Mouse (Mus musculus): ENCODE measurements around the gene Tnrc6c. TPM values are rescaled to one million over a fixed set of nuclear protein-coding genes. Genes with fewer than 3 reads are reported as not detected.

Tnrc6c gene
- total and polyA plus RNA-seq, 3 experiments: 6.9 to 16.7 (median 12.8) TPM

GRCm38 (mm10) chr11:117626557-117626956 is 27.5 kb upstream of the Tnrc6c start:
- Histone ChIP-seq H3K36me3 (replicated peaks in 1 of 2; ENCODE audit: control insufficient read depth in 1 of 2, insufficient read depth in 1 of 2, low read length in 1 of 2) (no peaks in the 10 kb centered on the region), H3K4me2 (ENCODE audit: insufficient read depth, low read depth, poor library complexity, severe bottlenecking) (no peak overlapping the region), H3K27me3 (replicated peaks) (no peaks in the 10 kb centered on the region), H3K4me1 (ENCODE audit: control insufficient read depth in 1 of 2, insufficient read depth in 2 of 2) (peaks cover 10 to 26% of the 10 kb centered on the region in 2 experiments), H3K9ac (ENCODE audit: insufficient read depth, low read depth) (no peak overlapping the region), H3K4me3 (replicated peaks in 1 of 3; ENCODE audit: low read depth in 2 of 3, low read length in 2 of 3, poor library complexity in 1 of 3) (no peak overlapping the region), H3K27ac (ENCODE audit: insufficient read depth, low read depth) (no peak overlapping the region), H3K79me2 (replicated peaks; ENCODE audit: control insufficient read depth, extremely low read depth, insufficient read depth, poor library complexity, severe bottlenecking) (no peaks in the 10 kb centered on the region), H3K9me3 (replicated peaks; ENCODE audit: low read length) (no peaks in the 10 kb centered on the region)
- in situ Hi-C loops (cut with MboI; ENCODE audit: low pct_ligation_motif_present, low pct_unique_long_range_greater_than_20kb, low sequenced_read_pairs): no loop called here
- no peak for TF ChIP-seq EP300 (IDR thresholded peaks at IDR 0.05; ENCODE audit: low read length)
- no peak for TF ChIP-seq MAZ (IDR thresholded peaks at IDR 0.05; ENCODE audit: low read depth, low read length)
- TF ChIP-seq RAD21 (IDR thresholded peaks at IDR 0.05; ENCODE audit: low read depth, low read length): no peak
- no peak for TF ChIP-seq MXI1 (IDR thresholded peaks at IDR 0.05; ENCODE audit: low read depth, low read length)
- TF ChIP-seq MAFK (IDR thresholded peaks at IDR 0.05; ENCODE audit: insufficient replicate concordance, low read length): no peak
- TF ChIP-seq TBP (conservative IDR thresholded peaks at IDR 0.05; ENCODE audit: low read depth, low read length): no peak
- no peak for TF ChIP-seq USF1 (IDR thresholded peaks at IDR 0.05; ENCODE audit: low read depth, low read length)
- no peak for TF ChIP-seq POLR2AphosphoS2 (IDR thresholded peaks at IDR 0.05; ENCODE audit: low read depth, low read length)
- no peak for TF ChIP-seq KAT2A (IDR thresholded peaks at IDR 0.05; ENCODE audit: insufficient replicate concordance, low read length)
- TF ChIP-seq ELF1 (IDR thresholded peaks at IDR 0.05; ENCODE audit: low read depth, low read length): no peak
- TF ChIP-seq ETS1 (conservative IDR thresholded peaks at IDR 0.05; ENCODE audit: low read depth, low read length): no peak
- dilution Hi-C loops (cut with MboI; ENCODE audit: extremely low pct_ligation_motif_present, extremely low pct_unique_long_range_greater_than_20kb, low sequenced_read_pairs): no loop called here
- DNase-seq (ENCODE audit: extremely low read depth): no peak

DNA sequence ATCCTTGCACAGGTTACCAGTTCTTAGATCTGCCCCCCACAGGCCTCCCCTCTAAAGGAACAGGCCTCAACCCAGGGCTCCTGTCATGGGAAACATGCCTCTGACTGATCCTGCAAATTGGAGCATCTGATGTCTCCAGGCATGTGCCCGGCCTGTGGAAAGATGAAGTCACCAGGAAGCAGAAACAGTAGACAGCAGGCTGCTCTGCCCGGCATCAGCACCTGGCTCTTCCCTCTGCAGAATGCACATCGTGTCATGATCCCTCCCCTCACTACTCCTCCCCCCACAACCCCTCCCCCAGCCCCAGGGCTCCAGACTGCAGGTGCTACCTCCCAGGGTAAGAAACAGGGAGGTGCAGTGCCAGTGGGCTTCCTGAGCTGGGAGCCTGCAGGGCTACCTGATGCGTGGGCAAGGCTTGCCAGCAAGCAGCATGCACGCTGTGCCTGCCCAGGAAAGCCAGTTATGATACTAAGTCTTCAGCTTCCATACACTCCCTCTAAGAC is 27.0 kb upstream of the Tnrc6c start:
- H3K4me1 ChIP-seq (ENCODE audit: control insufficient read depth in 1 of 2, insufficient read depth in 2 of 2): peaks cover 10 to 28% of the 10 kb centered on the region in 2 experiments
- dilution Hi-C loops (cut with MboI; ENCODE audit: extremely low pct_ligation_motif_present, extremely low pct_unique_long_range_greater_than_20kb, low sequenced_read_pairs): no loop called here
- H3K27me3 ChIP-seq (replicated peaks): no peaks in the 10 kb centered on the region
- no peak overlapping the region for H3K27ac ChIP-seq (ENCODE audit: insufficient read depth, low read depth)
- DNase-seq (ENCODE audit: extremely low read depth): no peak
- in situ Hi-C loops (cut with MboI; ENCODE audit: low pct_ligation_motif_present, low pct_unique_long_range_greater_than_20kb, low sequenced_read_pairs): no loop called here
- H3K4me3 ChIP-seq (replicated peaks in 1 of 3; ENCODE audit: low read depth in 2 of 3, low read length in 2 of 3, poor library complexity in 1 of 3): no peak overlapping the region
- TF ChIP-seq NRF1 (IDR thresholded peaks at IDR 0.05; ENCODE audit: low read depth, low read length) (no peak), ZNF384 (IDR thresholded peaks at IDR 0.05; ENCODE audit: low read depth, low read length) (no peak), ZMIZ1 (IDR thresholded peaks at IDR 0.05; ENCODE audit: low read depth, low read length) (no peak), USF2 (conservative IDR thresholded peaks at IDR 0.05; ENCODE audit: low read depth, low read length) (no peak), CTCF (conservative IDR thresholded peaks at IDR 0.05 in 1 of 2, IDR thresholded peaks at IDR 0.05 in 1 of 2; ENCODE audit: low read depth in 2 of 2, low read length in 2 of 2) (no peak), PAX5 (IDR thresholded peaks at IDR 0.05; ENCODE audit: low read length) (no peak)
- no peaks in the 10 kb centered on the region for H3K36me3 ChIP-seq (replicated peaks in 1 of 2; ENCODE audit: control insufficient read depth in 1 of 2, insufficient read depth in 1 of 2, low read length in 1 of 2)
- no peaks in the 10 kb centered on the region for H3K9me3 ChIP-seq (replicated peaks; ENCODE audit: low read length)
- no peaks in the 10 kb centered on the region for H3K79me2 ChIP-seq (replicated peaks; ENCODE audit: control insufficient read depth, extremely low read depth, insufficient read depth, poor library complexity, severe bottlenecking)
- no peak overlapping the region for H3K9ac ChIP-seq (ENCODE audit: insufficient read depth, low read depth)
- H3K4me2 ChIP-seq (ENCODE audit: insufficient read depth, low read depth, poor library complexity, severe bottlenecking): no peak overlapping the region
